Mouse (Mus musculus) CH12.LX (cell line): ENCODE measurements around the gene Ctsw.

Source experiments
- MEF2A ChIP-seq: IDR thresholded peaks from 2 replicates; pipeline ENCODE4 v1.6.1; 2014; ENCODE audit warnings: low read depth, mild to moderate bottlenecking, inconsistent platforms, low read length, improper control_type of control experiment, borderline replicate concordance
- USF1 ChIP-seq: IDR thresholded peaks from 2 replicates; pipeline ENCODE4 v1.6.1; 2014; ENCODE audit warnings: low read depth, mild to moderate bottlenecking, inconsistent platforms, low read length, improper control_type of control experiment

- no peak for TF ChIP-seq USF1
- no peak for TF ChIP-seq MEF2A
Measured at GRCm38 (mm10) chr19:5494314-5494713, 26.0 kb upstream of the Ctsw start.
